Mouse (Mus musculus) thymus, adult 2 months (tissue): ENCODE results near the gene Ptger2. TPM values are rescaled to one million over a fixed set of nuclear protein-coding genes. Genes with fewer than 3 reads are reported as not detected.

Experiments used
- DNase-seq: peaks from one replicate; pipeline ENCODE4 v3.0.0; 2021
- H3K27ac ChIP-seq: fragments of 200-500 bp; 2 replicates; pipeline ENCODE4 v1.5.1; 2012; ENCODE audit warnings: low read length, control low read depth; ENCODE audit not compliant: control insufficient read depth, insufficient read depth
- H3K27me3 ChIP-seq: fragments of 200-500 bp; 2 replicates; pipeline ENCODE4 v1.6.1; 2012; ENCODE audit warnings: mild to moderate bottlenecking, low read length, moderate library complexity, mixed read lengths; ENCODE audit not compliant: control insufficient read depth, insufficient read depth
- H3K36me3 ChIP-seq: fragments of 200-500 bp; 2 replicates; pipeline ENCODE4 v1.6.1; 2012; ENCODE audit warnings: mild to moderate bottlenecking, low read length, moderate library complexity; ENCODE audit not compliant: control insufficient read depth, insufficient read depth
- H3K4me1 ChIP-seq: fragments of 200-500 bp; replicated peaks from 2 replicates; pipeline ENCODE4 v1.6.1; 2012; ENCODE audit warnings: low read length; ENCODE audit not compliant: control insufficient read depth, insufficient read depth
- H3K4me3 ChIP-seq: fragments of 200-500 bp; 2 replicates; pipeline ENCODE4 v1.5.1; 2012; ENCODE audit warnings: mild to moderate bottlenecking, low read length, control low read depth, moderate library complexity; ENCODE audit not compliant: control insufficient read depth, insufficient read depth
- CTCF ChIP-seq: fragments of 200-500 bp; IDR thresholded peaks from 2 replicates; pipeline ENCODE4 v1.5.1; 2012; ENCODE audit warnings: mild to moderate bottlenecking, control low read depth, low read length, moderate library complexity, borderline replicate concordance; ENCODE audit not compliant: control insufficient read depth, poor library complexity, insufficient read depth; ENCODE audit errors: extremely low read depth
- POLR2A ChIP-seq: fragments of 200-500 bp; IDR thresholded peaks from 2 replicates; pipeline ENCODE4 v1.6.1; 2012; ENCODE audit warnings: mild to moderate bottlenecking, low read length, control low read depth, moderate library complexity; ENCODE audit not compliant: control insufficient read depth, poor library complexity, insufficient read depth; ENCODE audit errors: extremely low read depth
- WGBS: fragments of 180-500 bp; shearing (Covaris S2); methylation state at CpG from one replicate; pipeline ENCODE4 v1.1.7; 2018; 5-methylcytosine and 5-hydroxymethylcytosine counted together
- polyA plus RNA-seq: library from polyadenylated mRNA; depleted of rRNA; stranded (reverse); fragments of >200 nt; gene quantifications from 2 replicates; pipeline ENCODE4 v1.2.3, GENCODE M21; 2012; rRNA removed

Ptger2 gene
- polyA plus RNA-seq, 1 experiment: 2.1 TPM

- no peaks in the 10 kb centered on the region for H3K4me1 ChIP-seq
Measured at GRCm38 (mm10) chr14:45040851-45041475, 53.0 kb downstream of the Ptger2 start.

DNA sequence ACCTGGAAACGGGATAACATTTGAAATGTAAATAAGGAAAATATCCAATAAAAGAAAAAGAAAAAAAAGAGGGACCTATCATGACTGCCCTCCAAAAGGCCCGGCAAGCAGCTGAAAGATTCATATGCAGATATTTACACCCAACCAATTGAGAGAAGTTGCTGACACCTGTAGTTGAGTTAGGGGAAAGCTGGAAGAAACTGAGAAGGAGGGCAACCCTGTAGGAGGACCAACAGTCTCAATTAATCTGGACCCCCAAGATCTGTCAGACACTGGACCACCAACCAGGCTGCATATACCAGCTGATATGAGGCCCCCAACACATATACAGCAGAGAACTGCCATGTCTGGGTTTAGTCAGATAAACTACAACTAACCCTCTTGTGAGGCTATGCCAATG lies 60.1 kb downstream of the Ptger2 start:
- Histone ChIP-seq H3K27me3 (no peaks in the 10 kb centered on the region), H3K36me3 (no peaks in the 10 kb centered on the region), H3K4me1 (no peaks in the 10 kb centered on the region), H3K27ac (no peak overlapping the region), H3K4me3 (no peak overlapping the region)
- whole genome bisulfite sequencing: 88% methylated on average over 2 of the region's 2 CpGs
- no peak for DNase-seq
- no peak for TF ChIP-seq POLR2A
- no peak for TF ChIP-seq CTCF

More at GRCm38 (mm10) chr14:45040851-45041475, 53.0 kb downstream of the Ptger2 start:
- TF ChIP-seq POLR2A: no peak
- H3K36me3 ChIP-seq: no peaks in the 10 kb centered on the region
- H3K4me3 ChIP-seq: no peak overlapping the region
- WGBS: 34% methylated on average over 5 of the region's 5 CpGs
- DNase-seq: no peak
- H3K27me3 ChIP-seq: no peaks in the 10 kb centered on the region
- H3K27ac ChIP-seq: no peak overlapping the region; the same call in 1 of the 2 replicates

DNA sequence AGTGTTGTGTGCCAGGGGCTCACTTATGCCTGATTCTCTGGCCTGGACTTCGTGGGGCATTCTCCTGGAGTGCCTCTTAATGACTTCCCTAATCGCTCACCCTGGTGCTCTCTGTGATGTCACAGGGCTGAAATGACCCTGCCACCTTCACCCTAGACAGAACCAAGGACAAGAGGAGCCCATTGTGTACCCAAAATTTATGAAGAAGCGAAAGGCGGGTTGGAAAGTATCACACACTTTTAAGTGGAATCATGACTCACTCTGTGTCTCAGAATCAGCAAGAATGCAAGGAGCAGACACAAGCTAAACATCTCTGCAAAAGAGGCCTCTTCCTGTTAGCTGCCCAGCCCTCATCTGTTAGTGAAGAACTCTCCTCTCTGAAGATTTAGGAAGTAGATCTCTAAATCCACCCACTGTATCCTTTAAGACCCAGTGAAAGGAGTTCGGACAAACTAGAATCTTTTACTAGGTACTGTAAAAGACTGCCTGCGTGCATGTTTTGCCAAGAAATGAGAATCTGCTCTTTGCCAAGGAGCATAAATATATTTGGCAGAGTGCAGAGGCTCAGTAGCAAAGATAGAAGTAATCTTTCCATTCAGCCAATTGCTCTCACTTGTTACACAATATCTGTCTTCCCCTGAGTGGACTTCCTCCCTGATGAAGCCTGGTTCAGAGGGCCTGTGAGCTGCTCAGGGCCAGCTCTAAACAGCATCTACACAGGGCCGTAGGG lies 61.9 kb downstream of the Ptger2 start:
- WGBS: 56% methylated on average over 7 of the region's 7 CpGs
- no peaks in the 10 kb centered on the region for H3K4me1 ChIP-seq
- DNase-seq: no peak

GRCm38 (mm10) chr14:45050419-45050776 lies 62.4 kb downstream of the Ptger2 start:
- no peaks in the 10 kb centered on the region for H3K4me1 ChIP-seq
- H3K36me3 ChIP-seq: no peaks in the 10 kb centered on the region
- DNase-seq: no peak
- H3K27me3 ChIP-seq: no peaks in the 10 kb centered on the region
- 51% methylated on average over 1 of the region's 1 CpGs for WGBS
- TF ChIP-seq CTCF (no peak), POLR2A (no peak)
- no peak overlapping the region for H3K4me3 ChIP-seq
- H3K27ac ChIP-seq: no peak overlapping the region

More for the DNA sequence above, 61.9 kb downstream of the Ptger2 start:
- no peak for TF ChIP-seq CTCF
- no peak for TF ChIP-seq POLR2A
- H3K27ac ChIP-seq: no peak overlapping the region
- H3K4me3 ChIP-seq: no peak overlapping the region
- no peaks in the 10 kb centered on the region for H3K27me3 ChIP-seq
- no peaks in the 10 kb centered on the region for H3K36me3 ChIP-seq

DNA sequence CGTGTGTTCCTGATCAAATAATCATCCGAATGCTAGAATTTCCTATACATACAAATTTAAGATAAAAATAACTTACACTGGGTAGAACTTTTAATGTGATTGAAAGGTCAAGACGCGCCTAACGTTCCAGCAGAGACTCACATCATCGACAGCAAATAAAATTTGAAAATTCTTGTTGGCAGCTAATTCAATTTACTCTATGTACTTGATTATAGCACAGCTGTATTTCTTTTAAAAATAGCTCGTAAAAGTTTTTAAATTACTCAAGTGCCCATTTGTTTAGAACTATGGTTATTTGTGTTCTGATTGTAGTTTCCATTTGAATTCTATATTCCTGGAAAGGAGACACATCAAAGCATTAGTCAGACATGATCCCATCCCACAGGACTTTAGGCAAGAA lies 63.1 kb downstream of the Ptger2 start:
- Histone ChIP-seq H3K27ac (no peak overlapping the region), H3K27me3 (no peaks in the 10 kb centered on the region), H3K4me3 (no peak overlapping the region), H3K4me1 (no peaks in the 10 kb centered on the region), H3K36me3 (no peaks in the 10 kb centered on the region)
- WGBS: 96% methylated on average over 7 of the region's 7 CpGs
- TF ChIP-seq POLR2A (no peak), CTCF (no peak)
- DNase-seq: no peak

Other genes with a start within 250 kb of the Ptger2 start
- gene Gm8267, start 237.9 kb upstream of the Ptger2 start, polyA plus RNA-seq: not detected in 2 replicates
- 0.66 and 0.68 TPM in 2 replicates for gene Ptgdr, start 128.8 kb upstream of the Ptger2 start, polyA plus RNA-seq
- 9.0 and 12.7 TPM in 2 replicates for gene Gpr137c, start 231.5 kb downstream of the Ptger2 start, polyA plus RNA-seq
- gene Txndc16, start 232.1 kb downstream of the Ptger2 start, polyA plus RNA-seq: 7.0 and 10.8 TPM in 2 replicates